Comparison of ENCODE assay signal across 1 mouse cellular context in the genomic region with DNA sequence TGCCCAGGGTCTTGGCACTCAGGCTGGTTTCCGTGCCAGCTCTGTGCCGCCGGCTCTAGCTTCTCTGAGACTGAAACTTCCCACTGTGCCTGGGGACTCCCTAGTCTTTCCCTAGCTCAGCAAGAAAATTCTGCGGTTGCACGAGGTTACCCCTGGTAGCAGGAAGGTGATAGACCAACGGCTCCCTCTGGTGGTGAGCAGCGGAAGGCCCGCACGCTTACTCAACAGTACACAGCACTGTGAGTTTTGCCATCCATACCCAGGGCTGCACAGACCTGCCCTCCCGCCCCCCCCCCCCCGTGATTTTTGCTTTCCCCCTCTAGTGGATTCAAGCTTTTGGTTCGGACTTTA.
A peak's percentile ranks its signal among the peaks of the same experiment; 100 is the strongest.
TF ChIP-seq lines count a peak whose summit lies in the region.

No protein-coding gene starts in this region.

TF ChIP-seq in CH12.LX, 34 proteins besides CTCF, POLR2A, EP300 and RAD21 (continued from another document):
- TF ChIP-seq TCF12 (IDR thresholded peaks at IDR 0.05; ENCODE audit: low read depth, low read length) (peak; percentile 75; the same call in 1 of the 2 replicates), IRF4 (IDR thresholded peaks at IDR 0.05; ENCODE audit: low read depth, low read length) (peak; percentile 89), USF1 (IDR thresholded peaks at IDR 0.05; ENCODE audit: low read depth, low read length) (no peak), NRF1 (IDR thresholded peaks at IDR 0.05; ENCODE audit: low read depth, low read length) (no peak), MEF2A (IDR thresholded peaks at IDR 0.05; ENCODE audit: borderline replicate concordance, low read depth, low read length) (peak; percentile 88), ELF1 (IDR thresholded peaks at IDR 0.05; ENCODE audit: low read depth, low read length) (peak; percentile 32; the same call in 1 of the 2 replicates), ZNF384 (IDR thresholded peaks at IDR 0.05; ENCODE audit: low read depth, low read length) (peak; percentile 45), KAT2A (IDR thresholded peaks at IDR 0.05; ENCODE audit: insufficient replicate concordance, low read length) (no peak), JUN (IDR thresholded peaks at IDR 0.05; ENCODE audit: insufficient read depth, low read depth, low read length) (no peak), SIN3A (IDR thresholded peaks at IDR 0.05; ENCODE audit: low read length) (peak; percentile 76), UBTF (IDR thresholded peaks at IDR 0.05; ENCODE audit: low read depth, low read length) (no peak), TBP (conservative IDR thresholded peaks at IDR 0.05; ENCODE audit: low read depth, low read length) (no peak), BHLHE40 (IDR thresholded peaks at IDR 0.05; ENCODE audit: low read depth, low read length) (peak; percentile 91), ZKSCAN1 (IDR thresholded peaks at IDR 0.05; ENCODE audit: borderline replicate concordance, low read depth, low read length) (no peak), RCOR1 (conservative IDR thresholded peaks at IDR 0.05; ENCODE audit: low read depth, low read length) (0 out of 2 replicates have a peak, but pooled peaks have one; percentile 22)
